Mouse (Mus musculus) lung, adult 2 months (tissue): ENCODE data around the gene Cd3g. TPM values are rescaled to one million over a fixed set of nuclear protein-coding genes. Genes with fewer than 3 reads are reported as not detected.

Experiments used
- DNase-seq: peaks from one replicate; pipeline ENCODE4 v3.0.0; 2022
- H3K4me1 ChIP-seq: fragments of 200-500 bp; 2 replicates; pipeline ENCODE4 v1.6.1; 2011; ENCODE audit warnings: low read length; ENCODE audit not compliant: control insufficient read depth, insufficient read depth
- H3K4me3 ChIP-seq: fragments of 200-500 bp; replicated peaks from 2 replicates; pipeline ENCODE3; 2011; ENCODE audit warnings: low read depth, mild to moderate bottlenecking, control low read depth, low read length; ENCODE audit errors: extremely low read depth
- CTCF ChIP-seq: fragments of 200-500 bp; IDR thresholded peaks from 2 replicates; pipeline ENCODE4 v1.5.1; 2011; ENCODE audit warnings: mild to moderate bottlenecking, low read length, control low read depth; ENCODE audit not compliant: insufficient read depth
- POLR2A ChIP-seq: fragments of 200-500 bp; IDR thresholded peaks from 2 replicates; pipeline ENCODE4 v1.6.1; 2011; ENCODE audit warnings: low read depth, mild to moderate bottlenecking, control low read depth, low read length, borderline replicate concordance; ENCODE audit errors: extremely low read depth
- WGBS: fragments of 180-500 bp; shearing (Covaris S2); methylation state at CpG from one replicate; pipeline ENCODE4 v1.1.7; 2018; 5-methylcytosine and 5-hydroxymethylcytosine counted together
- polyA plus RNA-seq: library from polyadenylated mRNA; depleted of rRNA; stranded (reverse); fragments of >200 nt; gene quantifications from 2 replicates; pipeline ENCODE4 v1.2.3, GENCODE M21; 2012

The Cd3g gene
- polyA plus RNA-seq, 1 experiment, result 2.3 TPM

- WGBS, result 74% methylated on average over 2 of the region's 2 CpGs
- DNase-seq, result no peak
- TF ChIP-seq POLR2A (no peak), CTCF (no peak)
Observed at GRCm38 (mm10) chr9:44991821-44992220, 11.6 kb upstream of the Cd3g start.

GRCm38 (mm10) chr9:44986976-44987375 lies 6.7 kb upstream of the Cd3g start:
- no peak for TF ChIP-seq CTCF
- TF ChIP-seq POLR2A, result no peak
- H3K4me3 ChIP-seq, result no peak overlapping the region
- DNase-seq, result no peak
- H3K4me1 ChIP-seq, result no peaks in the 10 kb centered on the region
- 57% methylated on average over 5 of the region's 5 CpGs for WGBS

More at GRCm38 (mm10) chr9:44991821-44992220, 11.6 kb upstream of the Cd3g start:
- Histone ChIP-seq H3K4me1 (no peaks in the 10 kb centered on the region), H3K4me3 (no peak overlapping the region)

- TF ChIP-seq CTCF (no peak), POLR2A (peak; percentile 29; the same call in 1 of the 2 replicates)
- peak; percentile 7 for DNase-seq
- Histone ChIP-seq H3K4me3 (peak overlapping the region; percentile 20), H3K4me1 (no peaks in the 10 kb centered on the region)
- WGBS, result 45% methylated on average over 14 of the region's 14 CpGs
Observed at GRCm38 (mm10) chr9:44986242-44986781, 6.1 kb upstream of the Cd3g start.

- TF ChIP-seq CTCF (no peak), POLR2A (no peak)
- Histone ChIP-seq H3K4me3 (no peak overlapping the region), H3K4me1 (no peaks in the 10 kb centered on the region)
- DNase-seq, result no peak
- WGBS, result 70% methylated on average over 3 of the region's 3 CpGs
Observed at GRCm38 (mm10) chr9:44985721-44986161, 5.5 kb upstream of the Cd3g start.

- TF ChIP-seq POLR2A (no peak), CTCF (no peak)
- Histone ChIP-seq H3K4me1 (no peaks in the 10 kb centered on the region), H3K4me3 (no peak overlapping the region)
- 66% methylated on average over 2 of the region's 2 CpGs for WGBS
- no peak for DNase-seq
Observed at GRCm38 (mm10) chr9:44983001-44983400, 2.8 kb upstream of the Cd3g start.

GRCm38 (mm10) chr9:44982531-44982930 lies 2.3 kb upstream of the Cd3g start:
- WGBS, result 72% methylated on average over 3 of the region's 3 CpGs
- DNase-seq, result no peak
- Histone ChIP-seq H3K4me1 (no peaks in the 10 kb centered on the region), H3K4me3 (no peak overlapping the region)
- TF ChIP-seq CTCF (no peak), POLR2A (no peak)

GRCm38 (mm10) chr9:44982081-44982480 lies 1.9 kb upstream of the Cd3g start:
- no peak overlapping the region for H3K4me3 ChIP-seq

GRCm38 (mm10) chr9:44981676-44982075 lies 1.4 kb upstream of the Cd3g start, which contains the start of gene Cd3d:
Gene Cd3d, plus strand, starts transcription at chr9:44981786.
- no peak for DNase-seq
- 70% methylated on average over 4 of the region's 4 CpGs for WGBS
- TF ChIP-seq CTCF, result no peak
- TF ChIP-seq POLR2A, result no peak
- Histone ChIP-seq H3K4me1 (no peaks in the 10 kb centered on the region), H3K4me3 (no peak within 1 kb of the TSS)

More at GRCm38 (mm10) chr9:44982081-44982480, 1.9 kb upstream of the Cd3g start:
- no peak for TF ChIP-seq POLR2A
- no peak for TF ChIP-seq CTCF
- H3K4me1 ChIP-seq, result no peaks in the 10 kb centered on the region
- no peak for DNase-seq
- WGBS, result 78% methylated on average over 8 of the region's 8 CpGs

GRCm38 (mm10) chr9:44981104-44981503 lies 873 bp upstream of the Cd3g start:
- no peak overlapping the region for H3K4me3 ChIP-seq
- TF ChIP-seq POLR2A, result no peak
- no peak for TF ChIP-seq CTCF
- WGBS, result 85% methylated on average over 2 of the region's 2 CpGs
- no peak for DNase-seq
- no peaks in the 10 kb centered on the region for H3K4me1 ChIP-seq

GRCm38 (mm10) chr9:44979806-44980205 lies 425 bp downstream of the Cd3g start:
- no peak overlapping the region for H3K4me3 ChIP-seq
- WGBS, result 68% methylated on average over 7 of the region's 7 CpGs
- DNase-seq, result no peak

More at GRCm38 (mm10) chr9:44979806-44980205, 425 bp downstream of the Cd3g start:
- no peaks in the 10 kb centered on the region for H3K4me1 ChIP-seq
- TF ChIP-seq CTCF (no peak), POLR2A (no peak)
